Mouse (Mus musculus) left cerebral cortex, postnatal 10 days (tissue): ENCODE data around the gene Grin3a. TPM values are rescaled to one million over a fixed set of nuclear protein-coding genes. Genes with fewer than 3 reads are reported as not detected.
"Not testable (repeated sequence)": the region's sequence is repeated elsewhere in the genome, so short reads cannot be mapped to it uniquely, and the experiment has no call there.

Experiments used
- DNase-seq, 2 experiments: peaks; one replicate each; pipeline ENCODE4 v3.0.0; 2021 to 2022; ENCODE audit warnings: low spot score in 2 of 2, mixed read lengths in 1 of 2; ENCODE audit errors: extremely low spot score in 1 of 2
- intact Hi-C: fragments of 180-260 bp; cut with DNase I; formaldehyde crosslinking; loops from one replicate; pipeline ENCODE4 v1.15.1; 2025
- total RNA-seq, 2 experiments: library from RNA; stranded (reverse); gene quantifications; 2 replicates each; pipeline ENCODE4 v1.2.3; 2021

Gene Grin3a
- total RNA-seq, 2 experiments from 2014 or later = 80.8 to 82.3 TPM

- DNase-seq = no peak
- intact Hi-C loops = no loop called here
These were observed 223.3 kb downstream of the Grin3a start for GRCm38 (mm10) chr4:49622272-49622671.

- intact Hi-C loops, DNase-seq: not testable (repeated sequence)
These were observed 225.7 kb downstream of the Grin3a start for GRCm38 (mm10) chr4:49619861-49620260.

GRCm38 (mm10) chr4:49616924-49617323 lies 228.6 kb downstream of the Grin3a start:
- intact Hi-C loops = no loop called here
- no peak for DNase-seq

Other genes starting within 250 kb of the Grin3a start
- 10 to 100 TPM; 78.8 to 80.6 TPM for gene Tmem246, start 247.9 kb downstream of the Grin3a start, total RNA-seq
- 10 to 100 TPM; 70.9 to 73.0 TPM for gene Rnf20, start 213.7 kb downstream of the Grin3a start, total RNA-seq
- 1 to 10 TPM in 1 of 2 experiments, under 1 TPM in 1; 0.79 to 1.8 TPM for gene Ppp3r2, start 163.7 kb downstream of the Grin3a start, total RNA-seq